Mouse (Mus musculus) thymus, postnatal 0 days (tissue): Measurements from ENCODE around the gene Fam213b. TPM values are rescaled to one million over a fixed set of nuclear protein-coding genes. Genes with fewer than 3 reads are reported as not detected.

Experiments used
- DNase-seq: peaks from one replicate; pipeline ENCODE4 v3.0.0-alpha.2; 2015; ENCODE audit warnings: low spot score
- polyA plus RNA-seq: library from polyadenylated mRNA; unstranded; fragments of >200 nt; fragmentation: Nextera tagmentation; extraction: Ambion mirVana; gene quantifications from 2 replicates; pipeline ENCODE4 v1.2.1, GENCODE M21; 2015

Fam213b gene
- polyA plus RNA-seq, 1 experiment from 2014 or later: 229 TPM

DNA sequence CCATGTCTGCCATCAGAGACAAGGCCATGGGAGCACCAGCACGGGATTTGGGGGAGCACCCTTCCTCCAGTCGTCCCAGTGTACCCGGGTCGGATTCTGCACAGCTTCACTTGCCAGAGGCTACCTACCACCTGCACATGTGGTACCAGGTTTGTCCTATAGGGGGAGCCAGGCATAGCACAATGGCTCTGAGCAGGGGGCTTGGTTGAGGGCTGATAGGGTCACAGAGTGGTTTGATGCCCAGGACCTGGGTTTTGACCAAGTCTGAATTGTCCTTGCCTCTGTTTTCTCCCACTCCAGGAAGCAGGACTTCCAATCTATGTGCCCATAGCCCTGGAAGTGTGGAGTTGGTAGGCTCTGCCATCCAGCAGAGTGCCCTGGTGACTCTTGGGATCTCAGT lies 26.5 kb upstream of the Fam213b start:
- DNase-seq: peak; percentile 61

DNA sequence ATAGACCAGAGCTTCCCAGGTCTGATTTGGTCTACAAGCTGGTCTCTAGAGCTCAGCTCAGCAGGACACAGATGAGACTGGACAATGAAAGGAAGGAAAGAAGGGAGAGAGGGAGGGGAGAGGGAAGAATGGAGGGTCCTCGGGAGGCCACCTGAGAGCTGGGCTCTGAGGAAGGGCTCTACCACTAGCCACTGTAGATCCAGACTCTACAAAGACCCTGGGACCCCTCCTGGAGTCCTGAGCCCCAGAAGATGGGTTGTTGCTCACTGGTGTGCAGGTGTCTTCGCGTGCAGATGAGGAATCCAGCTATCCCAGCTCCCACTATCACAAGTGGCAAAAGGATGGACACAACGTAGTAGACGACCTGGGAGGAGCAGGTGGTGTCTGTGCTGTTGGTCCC lies 24.0 kb upstream of the Fam213b start:
- no peak for DNase-seq

DNA sequence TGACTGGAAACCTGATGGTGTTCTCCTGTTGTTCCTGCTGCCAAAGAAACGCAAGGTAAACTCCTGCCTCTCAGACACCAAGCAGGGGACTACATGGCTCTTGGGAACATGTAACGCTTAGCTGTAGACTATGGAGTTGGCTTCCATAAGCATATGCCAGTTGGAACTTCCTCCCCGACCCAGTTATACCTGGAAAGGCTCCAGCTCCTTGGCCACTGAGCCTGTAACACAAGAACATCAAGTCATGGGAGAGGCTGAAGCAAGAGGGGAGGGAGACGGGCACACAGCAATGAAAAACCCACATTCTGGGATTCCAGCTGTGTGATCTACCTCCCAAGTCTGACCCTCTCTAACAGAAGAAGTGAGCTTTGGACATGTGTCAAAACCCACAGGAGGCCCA lies 23.4 kb upstream of the Fam213b start:
- no peak for DNase-seq

DNA sequence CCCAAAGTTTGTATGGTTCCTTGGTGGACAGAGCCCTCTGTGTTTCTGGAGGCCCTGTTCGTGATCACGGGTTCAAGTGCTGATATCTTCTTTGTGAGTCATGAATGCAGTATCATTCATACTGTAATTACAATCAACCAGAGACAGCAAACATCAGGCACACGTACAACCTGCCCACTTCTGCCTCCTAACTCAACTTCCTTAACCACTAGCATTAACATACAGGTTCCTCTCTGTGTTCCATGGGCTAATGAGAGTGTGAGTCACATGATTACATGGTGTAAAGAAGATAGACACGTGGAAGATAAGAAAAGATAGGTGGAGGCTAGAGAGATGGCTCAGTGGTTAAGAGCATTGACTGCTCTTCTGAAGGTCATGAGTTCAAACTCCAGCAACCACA lies 17.7 kb upstream of the Fam213b start:
- DNase-seq: no peak

DNA sequence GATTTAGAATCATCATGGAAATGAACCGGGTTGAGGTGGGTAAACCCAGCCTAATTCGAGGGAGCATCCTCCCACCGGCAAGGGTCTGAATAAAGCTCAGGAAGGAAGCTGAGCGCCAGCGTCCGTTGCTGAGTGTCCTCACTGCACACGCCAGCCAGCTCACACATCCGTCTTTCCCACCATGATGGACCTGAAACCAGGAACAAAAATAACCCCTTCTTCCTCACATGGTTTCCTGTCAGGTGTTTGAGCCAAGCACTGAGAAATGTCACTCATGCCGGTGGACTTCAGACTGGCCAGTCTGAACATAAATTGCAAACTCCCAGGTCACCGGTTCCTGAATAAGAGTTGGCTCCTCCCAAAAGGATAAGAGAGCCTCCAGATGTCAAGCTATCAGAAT lies 16.4 kb upstream of the Fam213b start:
- no peak for DNase-seq

DNA sequence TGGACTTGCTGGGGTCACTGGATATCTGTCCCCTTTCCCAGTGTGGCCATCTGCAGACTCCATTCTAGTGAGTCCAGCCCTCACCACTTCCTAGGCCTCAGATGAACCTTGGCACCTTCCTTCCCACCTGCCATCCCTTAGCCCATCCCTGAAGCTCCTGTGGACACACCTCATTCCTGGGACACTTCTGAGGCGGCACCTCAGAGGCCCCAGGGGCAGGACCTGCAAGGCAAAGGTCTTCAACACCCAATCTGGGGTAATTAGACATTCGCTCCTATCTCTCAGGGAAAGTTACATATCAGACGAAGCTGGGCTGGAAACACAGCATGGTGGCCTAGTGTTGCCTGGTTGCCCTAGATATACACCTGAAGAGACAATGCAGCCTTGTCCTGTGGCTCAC lies 15.8 kb upstream of the Fam213b start:
- DNase-seq: no peak

DNA sequence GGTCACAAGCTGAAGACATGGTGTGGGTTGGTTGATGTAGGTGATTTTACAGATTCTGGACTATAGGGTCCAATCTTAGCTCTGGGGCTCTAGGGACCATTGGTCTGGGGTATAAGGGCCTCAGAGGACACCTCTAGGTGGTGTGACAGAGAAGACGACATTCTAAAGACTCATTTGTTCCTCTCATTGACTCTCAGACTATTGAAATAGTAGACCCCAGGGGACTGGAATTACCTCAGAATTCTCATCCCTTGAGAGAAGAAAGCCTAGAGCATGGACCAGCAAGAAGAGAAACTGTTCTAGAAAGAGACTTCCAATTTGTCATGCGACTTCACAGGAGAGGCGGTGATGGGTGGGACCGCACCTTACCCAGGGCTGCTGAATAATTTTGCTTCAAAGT lies 15.3 kb upstream of the Fam213b start:
- DNase-seq: no peak

DNA sequence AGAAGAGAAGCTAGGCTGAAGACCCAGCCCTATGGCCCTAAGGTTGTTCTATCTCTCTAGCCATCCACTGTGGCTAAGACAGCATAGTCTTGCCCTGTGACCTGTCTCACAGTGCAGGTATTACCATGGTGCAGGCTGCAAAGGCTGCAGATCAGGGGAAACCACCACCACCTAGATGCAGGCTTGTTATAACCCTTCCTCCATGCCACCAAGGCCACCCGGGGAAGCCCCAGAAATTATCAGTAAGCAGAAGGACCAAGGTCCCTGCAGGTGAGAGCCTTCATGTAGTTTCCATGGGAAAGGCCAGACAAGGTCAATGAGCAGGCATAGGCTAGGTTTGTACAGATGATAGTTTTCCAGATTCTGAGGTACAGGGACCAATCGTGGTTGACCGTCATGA lies 14.9 kb upstream of the Fam213b start:
- DNase-seq: no peak

DNA sequence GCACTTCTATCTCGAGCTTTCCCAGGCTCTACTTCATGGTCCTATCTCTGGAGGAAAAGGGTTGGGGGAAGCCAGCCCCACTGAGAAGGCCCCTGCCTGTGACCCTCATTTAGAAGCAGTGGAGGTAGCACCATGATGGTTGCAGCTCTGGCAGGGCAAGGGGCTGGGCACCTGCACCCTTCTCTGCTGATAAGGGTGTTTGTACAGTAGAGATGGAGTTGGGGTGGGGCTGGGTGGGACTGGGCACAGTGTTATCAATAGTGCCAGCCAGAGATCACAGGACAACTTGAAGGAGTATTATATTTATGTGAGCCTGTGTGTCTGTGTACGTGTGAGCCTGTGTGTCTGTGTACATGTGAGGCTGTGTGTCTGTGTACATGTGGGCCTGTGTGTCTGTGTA lies 12.7 kb upstream of the Fam213b start:
- no peak for DNase-seq

DNA sequence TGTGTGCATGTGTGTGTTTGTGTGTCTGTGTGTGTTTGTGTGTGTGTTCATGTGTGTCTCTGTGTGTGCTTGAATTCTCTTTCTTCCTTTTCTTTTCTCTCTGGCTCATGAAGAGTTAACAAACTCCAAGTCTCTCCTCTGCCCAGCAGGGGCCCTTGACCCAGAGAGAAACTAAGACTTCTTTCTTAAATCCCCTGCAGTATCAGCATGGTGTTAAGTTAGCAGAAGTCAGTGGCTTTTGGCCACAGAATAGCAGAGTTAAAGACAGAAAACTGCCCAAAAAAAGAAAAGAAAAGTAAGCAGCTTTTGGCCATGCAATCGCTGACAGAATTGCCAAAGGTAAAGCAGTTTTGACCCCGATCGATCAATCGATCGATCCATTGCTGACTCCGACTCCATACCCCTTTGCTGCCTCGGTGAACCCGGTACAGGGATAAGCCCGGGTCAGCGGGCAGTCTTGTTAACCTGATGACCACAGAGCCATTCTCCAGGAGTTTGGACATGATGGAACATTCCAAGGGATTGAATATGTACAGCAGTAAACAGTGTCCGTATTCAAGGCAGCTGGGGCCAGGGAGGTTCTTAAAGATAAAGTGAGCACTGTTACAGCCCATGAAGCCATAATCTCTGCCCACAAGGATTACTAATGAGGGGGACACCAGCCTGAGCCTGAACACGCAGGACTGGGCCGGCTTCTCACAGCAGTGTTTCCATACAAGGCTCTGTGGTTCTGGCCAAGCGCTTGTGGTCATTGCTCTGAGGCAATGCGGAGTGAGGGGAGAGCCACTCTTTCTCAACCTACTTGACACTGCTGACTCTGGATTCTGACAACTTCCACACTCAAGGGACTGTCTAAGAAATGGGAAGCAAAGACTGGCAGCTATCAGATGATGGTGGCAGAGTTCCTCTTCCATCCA lies 11.9 kb upstream of the Fam213b start:
- no peak for DNase-seq

DNA sequence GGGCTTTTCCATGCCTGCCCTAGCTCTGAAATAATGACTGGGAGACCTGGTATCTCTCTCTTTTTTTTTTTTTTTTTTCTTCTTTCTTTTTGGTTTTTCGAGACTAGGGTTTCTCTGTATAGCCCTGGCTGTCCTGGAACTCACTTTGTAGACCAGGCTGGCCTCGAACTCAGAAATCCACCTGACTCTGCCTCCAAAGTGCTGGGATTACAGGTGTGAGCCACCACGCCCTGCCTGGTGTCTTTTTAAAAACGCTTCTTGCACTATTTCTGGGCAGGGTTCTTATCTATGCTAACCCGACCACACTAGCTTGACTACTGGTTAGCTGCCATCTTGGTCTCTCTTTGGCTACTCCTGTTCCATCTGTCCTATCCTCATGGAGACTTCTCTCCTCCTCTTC lies 9.6 kb upstream of the Fam213b start:
- DNase-seq: no peak

DNA sequence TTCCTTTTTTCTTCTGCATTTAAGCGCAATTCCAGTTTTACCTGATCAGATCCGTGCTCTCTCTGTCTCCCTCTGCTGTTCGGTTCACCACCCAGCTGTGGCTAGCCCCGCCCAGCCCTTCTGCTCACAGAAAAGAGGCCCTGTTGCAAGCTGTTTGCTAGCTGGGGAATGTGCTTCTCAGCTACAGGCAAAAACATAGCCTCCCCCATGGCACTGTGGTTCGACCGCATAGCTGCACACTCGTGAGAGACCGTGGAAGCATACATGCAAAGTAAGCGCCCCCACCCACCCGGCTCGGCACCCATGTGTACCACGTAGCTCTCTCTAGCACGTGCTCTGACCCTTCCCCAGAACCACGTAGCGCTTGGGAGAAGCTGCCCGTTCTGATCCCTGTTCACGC lies 8.9 kb upstream of the Fam213b start:
- DNase-seq: peak; percentile 72

DNA sequence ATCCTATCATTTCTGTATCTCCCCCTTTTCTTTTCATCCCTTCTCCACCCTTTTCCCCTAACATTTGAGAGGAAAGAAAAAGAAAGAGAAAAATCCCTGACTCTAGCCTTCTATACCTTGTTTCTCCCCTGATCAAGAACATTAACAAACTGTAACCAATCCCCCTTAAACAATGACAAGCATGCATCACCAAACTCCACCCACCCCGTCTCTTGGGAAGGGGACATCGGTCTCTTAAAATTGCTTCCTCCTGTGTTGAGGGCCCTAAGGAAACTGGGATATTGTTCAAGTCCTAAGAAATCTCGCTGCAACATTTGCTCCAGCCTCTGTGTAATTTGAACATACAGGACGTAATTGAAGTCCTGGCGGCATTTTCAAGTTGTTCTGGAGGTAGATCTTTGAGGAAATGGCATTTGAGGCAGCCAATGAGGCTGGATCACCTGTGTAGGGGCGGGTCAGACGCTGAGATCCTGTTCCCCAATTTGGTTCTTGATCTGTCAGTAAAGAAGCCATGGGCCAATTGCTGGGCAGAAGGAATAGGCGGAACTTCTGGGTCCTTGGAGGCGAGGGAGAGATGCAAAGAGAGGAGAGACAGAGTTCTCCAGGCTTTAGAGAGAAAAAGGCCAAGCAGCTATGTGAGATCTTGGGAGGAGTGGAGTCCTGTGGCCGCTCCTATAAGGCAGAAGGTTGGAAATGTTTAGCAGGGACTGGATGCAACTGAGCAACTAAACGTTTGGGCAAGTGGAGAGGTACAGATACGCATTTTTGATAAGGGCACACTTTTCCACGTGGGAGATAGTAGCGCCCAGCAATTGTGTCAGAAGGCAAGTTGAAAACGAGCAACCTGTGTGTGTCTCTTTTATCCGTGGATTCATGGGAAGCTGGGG lies 5.5 kb upstream of the Fam213b start:
- peak; percentile 91 for DNase-seq

DNA sequence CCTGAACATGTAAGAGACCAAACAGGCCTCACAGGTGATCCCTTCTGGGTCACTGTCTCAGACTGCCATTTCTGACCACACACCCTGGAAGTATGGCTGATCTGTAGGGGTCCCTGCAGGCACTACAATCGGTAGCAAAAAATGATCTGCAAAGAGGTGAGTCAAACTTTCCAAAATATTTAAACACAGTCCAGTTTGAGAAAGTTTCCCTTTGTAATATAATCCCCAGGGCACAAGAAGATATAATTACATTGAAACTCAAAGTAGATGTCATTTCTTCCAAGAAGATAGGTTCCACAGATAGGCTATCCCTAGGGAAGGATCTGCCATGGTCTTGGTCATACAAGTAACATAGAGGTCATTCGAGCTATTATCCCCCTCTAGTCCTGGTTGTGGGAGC lies 3.4 kb upstream of the Fam213b start:
- no peak for DNase-seq

DNA sequence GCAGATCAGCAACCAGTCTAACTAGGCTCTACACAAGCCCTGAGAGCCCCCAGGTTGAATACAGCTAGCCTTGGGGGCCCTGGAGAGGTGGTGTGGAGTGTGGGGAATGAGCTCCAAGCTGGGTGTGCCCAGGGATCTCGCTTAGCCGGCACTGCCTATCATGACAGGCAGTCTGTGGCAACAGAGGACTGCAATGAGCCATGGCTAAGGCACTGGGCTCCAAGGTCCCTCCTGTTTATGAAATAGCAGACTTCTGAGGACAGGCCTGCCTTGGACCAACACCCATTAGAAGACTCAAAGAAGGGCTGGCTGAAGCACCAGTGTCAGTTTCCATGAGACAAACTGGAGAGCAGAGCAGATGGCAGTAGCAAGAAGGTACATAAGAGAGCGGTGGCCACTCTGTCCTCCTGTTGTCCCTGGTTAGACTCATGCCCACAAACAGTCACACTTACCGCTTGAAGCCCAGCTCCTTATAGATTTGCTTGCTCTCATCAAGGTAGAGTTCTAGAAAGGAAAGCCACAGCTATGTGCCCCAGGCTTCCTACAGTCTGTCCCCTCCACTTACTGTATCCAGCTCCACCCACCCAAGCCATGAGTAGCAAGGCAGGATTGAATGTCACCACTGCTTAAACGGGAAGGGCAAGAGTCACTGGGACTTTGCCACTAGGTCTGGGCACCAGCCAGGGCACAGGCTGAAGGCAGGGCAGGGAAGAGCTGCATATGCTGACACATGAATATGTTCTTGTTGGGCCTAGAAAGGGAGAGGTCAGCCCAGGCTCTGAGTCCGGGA lies 1.1 kb downstream of the Fam213b start:
- no peak for DNase-seq

DNA sequence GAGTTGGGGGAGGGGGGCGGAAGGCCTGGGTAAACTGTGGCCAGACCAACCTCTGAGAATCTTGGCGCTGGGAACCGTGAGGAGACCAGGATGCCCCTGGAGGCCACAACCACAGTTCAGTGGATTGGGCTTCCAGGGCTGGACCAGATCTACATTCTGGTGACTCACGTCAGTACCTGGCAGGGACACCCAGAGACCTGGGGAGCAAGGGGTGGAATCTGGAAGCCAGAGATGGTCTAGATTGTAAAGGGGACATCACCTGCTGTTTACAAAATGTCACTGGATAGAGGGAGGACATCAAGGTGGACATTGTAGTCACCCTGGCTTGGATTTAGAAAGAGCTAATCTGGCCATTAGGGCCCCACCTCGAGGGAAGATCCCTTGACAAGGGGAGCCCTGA lies 3.4 kb downstream of the Fam213b start:
- DNase-seq: no peak

DNA sequence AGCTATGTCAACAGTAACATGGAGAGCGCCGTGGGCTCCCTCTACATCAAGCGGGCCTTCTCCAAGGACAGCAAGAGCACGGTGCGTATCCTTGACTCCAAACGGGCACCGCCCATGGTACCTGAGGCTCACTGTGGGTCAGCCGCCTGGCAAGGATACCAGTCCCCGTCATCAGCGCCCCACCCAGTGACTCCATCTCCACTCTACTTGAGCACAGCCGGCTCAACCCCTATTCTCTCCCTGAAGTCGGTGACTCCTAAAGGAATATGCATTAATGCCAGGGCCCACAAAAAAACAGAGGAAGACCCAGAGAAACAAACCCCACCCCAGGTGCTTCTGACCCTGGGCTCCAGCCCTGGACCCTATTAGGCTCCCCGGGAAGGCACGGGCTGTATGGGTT lies 8.0 kb downstream of the Fam213b start:
- no peak for DNase-seq

DNA sequence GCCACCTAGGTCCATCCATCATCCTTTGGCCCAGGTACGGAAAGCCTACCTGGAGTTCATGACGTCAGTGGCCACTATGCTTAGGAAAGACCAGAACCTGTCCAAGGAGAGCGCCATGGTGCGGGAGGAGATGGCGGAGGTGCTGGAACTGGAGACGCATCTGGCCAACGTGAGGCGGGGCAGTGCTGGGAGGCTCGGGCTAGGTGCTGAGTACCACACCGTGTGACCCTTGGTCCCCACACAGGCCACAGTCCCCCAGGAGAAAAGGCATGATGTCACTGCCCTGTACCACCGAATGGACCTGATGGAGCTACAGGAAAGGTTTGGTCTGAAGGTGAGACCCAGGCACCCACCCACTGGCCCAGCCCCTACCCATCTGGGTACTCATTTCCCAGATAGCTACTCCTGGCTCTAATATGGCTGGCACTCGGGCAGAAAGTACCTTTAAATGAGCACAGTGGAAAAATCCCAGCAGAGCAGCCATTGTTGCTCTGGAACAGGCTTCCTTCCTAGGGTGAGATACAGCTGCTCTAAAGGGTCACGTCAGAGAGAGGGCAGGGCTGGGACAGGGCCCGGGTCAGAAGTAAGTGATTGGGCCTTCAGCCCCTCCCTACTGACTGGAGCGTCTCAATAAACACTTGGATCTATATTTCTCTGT lies 11.2 kb downstream of the Fam213b start:
- no peak for DNase-seq

DNA sequence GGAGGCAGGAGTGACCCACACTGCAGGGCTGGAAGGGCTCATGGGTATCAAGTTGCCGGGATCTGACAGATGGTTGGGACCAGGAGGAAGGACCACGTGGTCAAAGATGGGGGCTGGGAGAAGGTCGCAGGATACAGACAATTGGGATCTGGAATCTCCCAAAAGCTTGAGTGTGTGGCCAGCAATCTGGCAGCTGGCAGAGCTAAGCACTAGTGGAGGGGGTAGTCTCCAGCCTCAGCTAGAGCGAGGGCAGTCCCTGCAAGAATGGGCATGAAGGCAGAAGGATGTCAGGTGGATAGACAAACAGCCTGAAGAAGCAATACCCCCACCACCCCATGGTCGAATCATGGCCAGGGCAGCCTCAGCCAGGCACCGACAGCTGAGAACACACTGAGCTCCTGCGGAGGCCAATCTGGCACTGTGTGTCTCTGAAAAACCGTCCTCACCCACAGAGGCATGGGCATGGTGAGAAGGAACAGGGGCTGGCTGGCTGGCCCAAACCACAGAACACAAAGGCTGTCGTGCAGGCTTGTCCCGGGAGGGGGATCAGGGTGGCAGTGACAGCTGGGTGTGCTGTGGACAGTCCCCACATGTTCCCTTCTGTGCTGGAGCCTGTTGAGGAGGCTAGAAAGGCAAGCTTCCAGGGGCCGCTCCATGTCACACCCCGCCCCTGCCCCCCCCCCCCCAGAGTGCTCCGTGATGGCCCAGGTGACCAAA lies 11.9 kb downstream of the Fam213b start:
- DNase-seq: no peak

DNA sequence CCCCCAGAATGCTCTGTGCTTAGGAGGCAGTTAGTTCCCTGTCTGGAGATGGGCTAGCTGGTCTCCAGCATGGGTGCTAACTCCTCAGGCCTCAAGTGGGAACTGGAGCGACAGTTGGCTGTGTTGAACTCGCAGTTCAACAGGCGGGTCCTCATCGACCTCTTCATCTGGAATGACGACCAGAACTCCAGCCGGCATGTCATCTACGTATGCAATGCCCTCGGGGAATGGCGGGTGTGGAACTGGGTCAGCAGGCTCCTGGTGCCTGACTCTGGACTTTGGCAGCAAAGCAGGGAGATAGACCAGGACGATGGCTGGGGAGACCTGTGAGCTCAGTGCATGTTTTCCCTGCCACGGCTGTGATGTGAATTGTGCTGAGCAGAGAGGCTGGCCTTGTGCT lies 13.5 kb downstream of the Fam213b start:
- DNase-seq: no peak
